Mouse (Mus musculus) kidney, postnatal 10 days (tissue): Measurements from ENCODE around the gene Vipr1.
A peak's percentile ranks its signal among the peaks of the same experiment; 100 is the strongest.

Experiments
- DNase-seq: peaks from one replicate; pipeline ENCODE4 v3.0.0; 2021; ENCODE audit warnings: mixed read lengths

The Vipr1 gene

DNA sequence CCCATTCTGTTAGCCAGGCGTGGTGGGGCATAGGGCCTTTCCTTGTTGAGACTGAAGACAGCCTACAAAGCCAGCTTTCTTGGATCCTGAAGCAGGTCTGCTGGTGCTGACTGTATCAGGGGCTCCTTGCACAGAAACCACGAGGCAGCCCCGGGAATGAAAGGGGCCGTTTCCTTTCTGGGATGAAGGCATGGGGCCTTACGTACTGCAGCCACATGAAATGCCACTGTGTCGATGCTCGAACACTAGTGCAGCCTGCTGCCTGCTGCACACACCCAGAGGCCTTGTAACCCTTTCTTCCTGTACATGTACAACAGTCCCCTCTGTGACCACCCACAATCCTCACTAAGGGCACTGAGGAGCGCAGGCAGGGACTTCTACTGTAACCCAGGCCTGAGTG is 38.7 kb downstream of the Vipr1 start:
- no peak for DNase-seq

DNA sequence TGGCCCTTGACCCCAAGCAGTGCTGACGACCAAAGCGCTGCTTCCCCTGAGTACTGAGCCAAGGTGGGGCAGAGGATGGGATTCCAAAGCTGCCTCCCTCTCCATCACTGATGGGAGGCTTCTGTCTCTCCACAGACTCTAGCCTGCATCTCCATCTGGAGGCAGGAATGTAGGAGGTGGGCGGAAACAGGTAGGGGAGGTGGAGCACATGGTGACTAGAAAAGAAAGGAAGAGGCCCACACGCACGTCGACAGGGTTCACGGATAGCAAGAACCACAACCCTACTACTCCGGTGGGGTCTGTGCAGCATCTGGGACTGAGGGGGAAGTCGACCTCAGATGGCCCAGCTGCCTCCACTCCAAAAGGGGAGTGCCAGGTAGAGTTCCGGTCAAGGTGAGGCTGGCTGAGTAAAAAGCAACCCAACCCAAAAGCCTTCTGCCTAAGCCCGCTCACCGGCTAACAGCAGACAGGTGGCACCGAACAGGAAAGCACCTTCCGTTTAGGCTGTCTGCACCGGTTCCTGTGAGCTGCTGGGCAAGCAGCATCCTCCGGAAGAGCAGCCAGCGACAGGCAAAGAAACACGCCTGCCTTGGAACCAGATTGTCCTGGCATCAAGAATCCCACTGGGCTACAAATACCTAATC is 39.6 kb downstream of the Vipr1 start:
- no peak for DNase-seq

DNA sequence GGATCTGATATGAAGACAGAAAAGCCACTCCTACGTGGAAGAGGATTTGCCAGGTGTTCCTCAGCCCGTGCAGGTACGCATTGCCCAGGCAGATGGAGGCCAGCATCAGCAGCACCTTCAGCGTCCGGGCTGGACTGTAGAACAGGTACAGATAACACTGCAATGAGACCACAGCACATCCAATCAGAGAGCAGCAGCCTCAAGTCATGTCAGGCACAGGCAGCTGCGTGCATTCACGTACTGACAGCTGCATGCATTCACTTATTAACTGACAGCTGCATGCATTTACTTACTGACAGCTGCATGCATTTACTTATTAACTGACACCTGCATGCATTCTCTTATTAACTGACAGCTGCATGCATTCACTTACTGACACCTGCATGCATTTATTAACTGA is 42.2 kb downstream of the Vipr1 start:
- no peak for DNase-seq

DNA sequence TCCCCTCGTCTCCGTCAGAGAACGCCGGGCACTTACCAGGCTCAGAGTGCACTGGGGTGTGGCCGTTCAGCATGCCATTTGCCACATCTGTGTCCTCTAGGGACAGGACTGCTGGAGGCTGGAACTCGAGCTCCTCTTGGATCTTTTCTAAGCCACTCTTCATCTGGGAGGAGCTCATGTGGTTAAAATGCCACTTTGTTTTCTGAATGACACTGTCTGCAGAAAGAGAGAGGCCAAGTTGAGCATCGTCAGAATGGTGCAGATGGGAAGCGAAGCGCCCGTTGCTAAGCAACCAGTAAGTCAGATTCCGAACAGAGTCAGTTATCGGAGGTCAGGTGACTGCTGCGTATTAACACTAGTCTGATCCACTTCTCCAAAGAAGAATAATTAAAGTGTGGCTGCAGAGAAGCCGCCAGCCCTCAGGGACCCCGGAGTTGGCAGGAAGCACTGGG is 47.7 kb downstream of the Vipr1 start:
- DNase-seq = no peak

DNA sequence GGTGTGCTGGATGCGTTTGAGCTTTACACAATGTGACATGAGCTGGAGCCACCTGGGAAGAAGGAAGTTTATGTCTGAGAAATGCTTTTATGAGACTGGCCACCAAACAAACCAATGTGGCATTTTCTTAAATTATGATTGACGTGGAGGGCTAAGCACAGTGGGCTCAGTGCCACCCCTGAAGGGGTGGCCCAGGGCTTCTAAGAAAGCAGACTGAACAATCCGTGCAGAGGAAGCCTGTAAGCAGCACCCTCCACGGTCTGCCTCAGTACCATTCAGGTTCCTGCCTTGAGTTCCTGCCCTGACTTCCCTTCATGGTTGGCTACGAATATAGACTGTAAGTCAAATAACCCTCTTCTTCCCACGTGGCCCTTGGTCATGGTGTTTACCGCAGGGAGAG is 48.2 kb downstream of the Vipr1 start:
- no peak for DNase-seq

DNA sequence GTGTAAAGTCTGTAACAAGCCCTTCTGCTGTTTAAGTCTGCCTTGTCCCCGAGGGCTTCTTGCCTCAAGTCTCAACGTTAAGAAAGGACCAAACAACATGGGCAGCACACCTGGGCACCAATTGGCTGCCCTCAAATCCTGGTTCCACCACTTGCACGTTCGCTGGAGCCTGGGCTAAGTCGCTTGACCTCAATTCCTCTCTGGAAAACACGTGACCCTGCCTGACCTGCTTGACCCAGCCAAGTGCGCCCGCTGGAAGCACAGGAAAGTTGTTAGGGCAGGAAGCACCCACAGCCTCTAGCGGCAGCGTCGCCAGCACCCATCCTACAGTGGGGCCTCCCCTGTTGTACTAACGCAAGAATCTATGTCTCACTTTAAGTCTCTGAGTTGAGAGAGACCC is 52.2 kb downstream of the Vipr1 start:
- no peak for DNase-seq

DNA sequence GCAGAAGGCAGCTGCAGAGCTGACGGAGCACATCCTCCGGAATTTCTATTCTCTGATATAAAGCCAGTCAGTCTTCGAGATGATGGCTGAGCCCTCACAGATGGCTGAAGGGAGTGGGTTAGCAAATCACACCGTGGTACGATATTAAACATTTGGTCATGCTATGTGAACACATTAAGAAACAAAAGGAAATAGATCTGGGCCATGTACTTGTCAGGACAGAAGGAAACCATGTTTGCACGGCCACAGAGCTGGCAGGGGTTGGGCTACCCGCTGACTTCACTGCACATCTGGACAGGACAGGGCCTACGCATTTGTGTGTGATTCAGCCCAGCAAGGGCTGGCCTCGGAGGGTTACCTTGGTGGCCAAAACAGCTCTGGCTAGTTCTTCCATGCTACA is 54.1 kb downstream of the Vipr1 start:
- no peak for DNase-seq

DNA sequence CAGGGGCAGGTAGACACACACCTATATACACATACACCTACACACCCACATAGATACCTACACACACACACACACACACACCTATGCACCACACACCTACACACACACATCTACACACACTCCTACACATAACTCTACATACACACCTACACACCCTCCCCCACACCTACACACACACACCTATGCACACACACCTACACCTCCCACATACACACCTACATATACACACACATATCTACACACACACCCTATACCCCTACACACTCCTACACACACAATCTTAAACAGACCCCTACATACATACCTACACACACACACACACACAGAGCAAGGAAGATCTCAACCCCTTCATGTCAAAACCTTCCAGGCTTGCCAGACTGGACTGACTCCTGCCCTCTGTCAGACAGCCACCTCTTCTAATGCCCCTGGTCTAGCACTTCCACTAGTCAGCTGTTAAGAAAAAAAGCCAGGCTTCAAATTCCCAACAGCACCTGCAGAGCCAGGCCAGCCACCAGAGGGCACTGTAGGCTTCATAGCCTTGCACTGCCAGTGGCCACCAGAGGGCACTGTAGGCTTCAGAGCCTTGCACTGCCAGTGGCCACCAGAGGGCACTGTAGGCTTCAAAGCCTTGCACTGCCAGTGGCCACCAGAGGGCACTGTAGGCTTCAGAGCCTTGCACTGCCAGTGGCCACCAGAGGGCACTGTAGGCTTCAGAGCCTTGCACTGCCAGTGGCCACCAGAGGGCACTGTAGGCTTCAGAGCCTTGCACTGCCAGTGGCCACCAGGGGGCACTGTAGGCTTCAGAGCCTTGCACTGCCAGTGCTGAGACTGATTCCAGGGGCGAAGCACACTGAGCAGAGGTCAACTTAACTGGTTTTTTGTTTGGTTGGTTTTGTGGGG is 54.9 kb downstream of the Vipr1 start:
- DNase-seq = peak; percentile 79

DNA sequence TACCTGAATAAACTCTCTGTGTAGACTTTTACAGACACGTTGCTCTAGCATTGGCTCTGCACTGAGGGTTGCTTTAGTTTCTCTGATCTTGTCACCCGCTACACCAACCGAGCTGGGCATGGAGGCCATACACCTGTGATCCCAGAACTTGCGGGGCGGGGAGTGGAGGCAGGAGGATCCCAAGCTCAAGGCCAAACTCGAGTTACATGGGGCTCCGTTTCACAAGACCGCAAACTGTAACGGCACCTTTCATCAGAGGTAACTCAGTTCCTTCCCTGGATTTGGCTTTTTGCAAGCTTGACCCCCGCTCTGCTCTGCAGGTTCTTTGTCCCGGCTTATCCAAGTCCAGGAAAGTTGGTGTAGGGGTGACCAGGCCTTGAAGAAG is 61.7 kb downstream of the Vipr1 start:
- DNase-seq = no peak

DNA sequence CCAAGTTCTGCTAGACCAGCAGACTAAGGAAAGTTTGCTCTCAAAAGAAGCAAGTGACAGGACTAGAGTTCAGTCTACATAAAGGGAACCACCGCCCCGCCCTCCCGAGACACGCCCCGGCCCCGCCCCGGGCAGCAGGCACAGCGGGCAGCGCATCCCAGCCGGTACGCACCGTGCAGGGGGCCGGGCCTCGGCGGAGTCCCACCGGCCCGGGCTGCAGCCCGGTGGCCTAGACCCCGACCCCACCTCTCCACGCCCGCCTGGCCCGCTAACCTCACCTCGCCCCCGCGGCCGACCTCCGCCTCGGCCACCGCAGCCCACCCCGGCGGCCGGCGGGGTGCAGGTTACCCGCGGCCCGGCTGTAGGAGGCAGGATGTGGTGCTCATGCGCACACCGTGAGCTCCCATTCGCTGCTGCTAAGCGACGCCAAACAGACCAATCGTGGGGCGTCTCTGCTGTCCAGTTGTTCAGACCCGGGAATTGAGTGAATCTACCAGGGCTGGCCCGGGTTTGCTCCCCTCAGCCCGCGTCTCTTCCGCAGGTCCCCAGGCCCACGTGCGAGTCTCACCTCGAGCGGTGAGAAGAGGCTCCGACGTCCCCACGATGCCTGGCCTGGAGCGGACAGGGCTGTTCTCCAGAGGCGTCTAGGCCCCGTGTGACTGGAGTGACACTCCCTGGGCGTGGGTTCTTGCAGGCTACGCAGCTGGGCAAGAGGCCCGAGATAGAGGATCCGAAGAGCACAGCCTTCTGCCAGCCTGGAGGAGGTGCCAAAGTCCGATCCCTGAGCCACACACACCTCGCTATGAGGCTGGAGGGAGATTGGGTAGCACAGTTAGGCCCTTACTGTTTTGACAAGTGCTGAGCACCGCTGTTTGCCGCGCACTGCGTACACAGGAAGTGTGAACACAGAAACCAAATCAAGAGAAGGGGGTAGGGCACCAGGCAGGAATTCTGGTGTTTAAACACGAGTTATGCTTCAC is 62.4 kb downstream of the Vipr1 start, which contains the start of gene Sec22c:
Gene Sec22c (minus strand): TSS at position 845 of the 980 bp plus-strand sequence.
- peak; percentile 92 for DNase-seq

DNA sequence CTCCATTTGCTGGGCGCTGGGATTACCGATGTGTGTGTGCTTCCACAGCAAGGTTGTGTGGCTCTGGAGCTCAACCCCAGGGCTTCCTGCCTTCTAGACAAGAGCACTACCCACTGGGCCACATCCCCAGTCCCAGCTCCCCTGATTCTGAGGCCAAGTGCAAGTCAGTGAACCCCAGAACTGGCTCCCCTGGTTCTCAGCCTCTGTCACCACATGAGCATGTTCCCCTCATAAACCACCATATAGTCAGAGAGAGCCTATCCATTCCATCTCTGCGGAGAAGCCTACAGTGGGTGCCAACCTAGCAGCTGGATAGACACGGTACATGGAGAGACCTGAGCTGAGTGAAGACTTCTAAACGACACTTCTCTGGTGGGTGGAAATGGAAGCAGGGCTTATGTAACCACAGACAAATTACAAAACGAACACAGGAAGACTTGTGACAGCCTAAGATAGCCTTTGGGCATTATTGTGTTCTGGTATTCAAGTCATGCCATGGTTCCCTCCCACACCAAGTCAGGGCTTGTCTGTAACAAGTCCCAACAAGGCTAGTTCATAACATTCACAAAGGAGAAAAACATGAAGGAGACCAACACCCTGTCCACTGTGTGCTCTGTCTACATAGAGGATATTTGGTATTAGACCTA is 63.6 kb downstream of the Vipr1 start:
- no peak for DNase-seq

DNA sequence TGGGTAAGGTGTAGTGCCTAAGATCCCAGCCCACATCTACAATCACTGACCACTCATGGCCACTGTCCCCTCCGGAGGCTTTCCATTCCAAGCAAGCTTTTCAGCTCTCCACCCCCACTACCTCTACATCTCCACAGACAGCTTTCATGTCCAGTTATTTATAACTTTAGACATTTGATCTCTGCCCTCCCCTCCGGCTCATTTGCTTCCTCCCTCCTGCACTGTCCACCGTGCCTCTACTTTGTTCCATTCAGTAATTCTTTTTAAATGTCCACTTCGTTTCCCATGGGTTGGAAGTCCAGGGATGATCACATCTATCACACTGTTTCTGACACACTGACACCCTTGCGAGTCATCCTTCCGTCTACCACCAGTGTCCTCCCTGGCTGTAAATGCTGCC is 65.3 kb downstream of the Vipr1 start:
- no peak for DNase-seq

DNA sequence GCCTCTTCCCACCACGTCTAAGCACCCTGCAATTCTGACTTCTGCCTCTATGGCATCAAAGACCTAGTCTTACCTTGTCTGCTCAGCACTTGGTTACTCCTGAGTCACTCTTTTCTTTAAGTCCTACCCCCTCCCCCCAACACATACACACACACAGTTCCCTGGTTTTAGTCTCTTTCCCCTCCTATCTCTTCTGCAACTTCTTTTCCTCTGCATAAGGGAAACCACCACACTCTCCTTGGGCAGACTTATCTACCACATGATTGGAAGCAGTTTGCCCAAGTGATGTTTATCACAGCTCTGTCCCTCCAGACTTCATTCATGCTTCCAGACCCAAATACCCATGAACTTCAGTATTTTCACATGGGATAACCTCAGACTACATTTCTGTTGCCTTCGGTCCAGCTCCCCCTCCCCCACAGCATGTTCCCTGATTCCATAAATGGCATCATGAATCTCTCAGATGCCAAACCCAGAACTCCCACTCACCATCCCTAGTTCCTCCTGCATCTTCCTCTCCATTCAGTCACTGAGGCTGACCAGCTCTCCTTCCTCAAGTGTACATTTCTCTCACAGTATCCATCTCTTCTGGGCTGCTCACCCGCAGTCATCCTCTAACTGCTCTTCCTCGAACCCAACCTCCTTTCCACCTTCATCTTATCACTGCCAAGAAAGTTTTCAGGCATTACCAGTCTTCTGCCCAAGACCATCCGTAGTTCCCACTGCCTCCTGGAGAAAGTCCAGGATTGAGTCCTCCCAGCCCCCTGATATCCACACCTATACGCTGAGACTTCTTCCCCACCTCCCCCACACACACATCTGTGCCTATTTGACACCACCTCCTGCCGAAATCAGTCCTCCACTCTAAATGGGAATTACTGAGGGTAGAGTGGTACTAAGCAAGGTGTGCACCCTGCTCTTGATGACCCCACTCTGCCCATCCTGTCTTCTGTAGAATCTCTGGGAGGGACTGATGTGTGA is 66.3 kb downstream of the Vipr1 start:
- DNase-seq = no peak

DNA sequence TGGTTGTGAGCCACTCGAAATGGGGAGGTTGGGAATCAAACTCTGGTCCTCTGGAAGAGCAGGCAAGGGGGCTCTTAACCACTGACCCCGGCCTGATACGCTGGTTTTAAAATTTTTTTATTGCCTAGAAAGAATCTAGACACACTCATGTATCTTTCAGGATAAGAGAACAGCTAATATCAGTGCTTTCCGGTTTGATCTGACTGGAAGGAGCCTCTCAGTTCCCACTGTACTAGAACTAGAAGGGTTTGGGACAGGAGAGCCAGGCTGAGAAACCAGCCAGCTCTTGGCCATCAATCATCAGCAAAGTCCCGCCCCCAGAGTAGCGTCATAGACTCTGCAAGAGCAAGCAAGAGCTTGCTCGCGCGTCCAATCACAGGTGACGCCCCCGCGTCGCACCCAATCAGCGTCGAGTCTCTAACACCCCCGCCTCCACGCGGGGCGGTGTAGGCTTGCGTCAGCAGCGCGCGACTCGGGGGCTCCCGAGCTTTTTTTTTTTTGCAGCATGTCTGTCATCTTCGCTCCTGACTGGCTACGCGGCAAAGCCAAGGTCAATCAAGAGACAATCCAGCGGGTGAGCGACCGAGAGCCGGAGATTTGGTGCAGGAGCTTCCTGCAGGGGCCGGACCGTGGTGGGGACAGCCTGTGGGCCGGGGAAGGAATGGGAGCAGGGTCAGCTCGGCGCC is 67.5 kb downstream of the Vipr1 start, which contains the start of gene Ss18l2:
Gene Ss18l2 (plus strand): TSS at position 432 of the 686 bp plus-strand sequence.
- DNase-seq = peak; percentile 100

DNA sequence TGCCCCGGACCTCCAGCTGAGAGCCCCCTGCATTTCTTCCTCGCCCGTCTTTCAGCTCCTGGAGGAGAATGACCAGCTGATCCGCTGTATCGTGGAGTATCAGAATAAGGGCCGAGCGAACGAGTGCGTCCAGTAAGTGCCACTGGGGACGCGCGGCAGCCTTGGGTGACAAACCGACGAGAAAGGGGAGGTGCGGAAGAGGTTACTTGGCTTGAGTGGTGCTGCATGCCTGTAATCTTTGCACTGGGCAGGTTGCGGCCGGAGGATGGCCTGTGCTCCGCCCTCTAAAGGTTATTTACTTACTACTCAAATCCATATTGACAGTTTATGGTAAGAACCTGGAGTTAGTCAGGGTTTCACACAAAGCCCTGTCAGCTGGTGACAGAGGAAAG is 68.1 kb downstream of the Vipr1 start:
- DNase-seq = no peak

DNA sequence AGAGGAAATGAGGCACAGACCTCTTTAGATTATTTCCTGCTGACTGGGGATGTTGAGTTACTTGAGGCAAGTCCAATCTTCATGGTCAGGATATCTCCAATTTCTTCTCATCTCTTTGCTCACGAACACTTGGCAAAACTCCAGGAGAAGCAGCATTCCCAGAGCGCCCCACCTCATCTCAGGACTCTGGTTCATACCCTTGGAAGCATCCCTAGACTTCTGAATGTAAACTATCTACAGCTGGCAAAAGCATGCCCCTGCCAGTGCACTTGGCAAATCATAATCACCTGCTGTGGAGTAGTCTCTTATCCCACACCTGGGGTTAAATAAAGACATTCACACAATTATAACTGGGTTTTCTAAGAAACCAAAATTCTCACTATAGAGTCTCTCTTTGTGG is 74.5 kb downstream of the Vipr1 start:
- no peak for DNase-seq

DNA sequence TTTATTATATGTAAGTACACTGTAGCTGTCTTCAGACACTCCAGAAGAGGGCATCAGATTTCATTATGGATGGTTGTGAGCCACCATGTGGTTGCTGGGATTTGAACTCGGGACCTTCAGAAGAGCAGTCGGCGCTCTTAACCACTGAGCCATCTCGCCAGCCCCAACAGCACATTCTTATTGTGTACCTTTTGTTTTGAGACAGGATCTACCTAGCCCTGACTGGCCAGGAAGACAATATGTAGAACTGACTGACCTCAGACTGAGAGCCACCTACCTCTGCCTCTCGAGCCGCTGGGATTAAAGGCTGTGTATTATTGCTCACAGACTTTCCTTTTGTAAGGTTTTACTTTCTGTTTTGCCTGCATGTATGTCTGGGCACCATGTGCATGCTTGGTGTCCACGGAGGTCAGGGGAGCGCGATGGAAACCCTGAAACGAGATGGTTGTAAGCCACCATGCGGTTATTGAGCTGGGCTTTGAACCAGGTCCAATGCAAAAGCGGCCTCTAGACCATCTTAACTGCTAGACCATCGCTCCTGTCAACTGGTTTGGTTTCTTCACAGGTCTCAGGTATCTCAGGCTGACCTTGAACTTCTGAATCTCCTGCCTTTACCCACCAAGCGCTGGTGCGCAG is 75.7 kb downstream of the Vipr1 start:
- no peak for DNase-seq

DNA sequence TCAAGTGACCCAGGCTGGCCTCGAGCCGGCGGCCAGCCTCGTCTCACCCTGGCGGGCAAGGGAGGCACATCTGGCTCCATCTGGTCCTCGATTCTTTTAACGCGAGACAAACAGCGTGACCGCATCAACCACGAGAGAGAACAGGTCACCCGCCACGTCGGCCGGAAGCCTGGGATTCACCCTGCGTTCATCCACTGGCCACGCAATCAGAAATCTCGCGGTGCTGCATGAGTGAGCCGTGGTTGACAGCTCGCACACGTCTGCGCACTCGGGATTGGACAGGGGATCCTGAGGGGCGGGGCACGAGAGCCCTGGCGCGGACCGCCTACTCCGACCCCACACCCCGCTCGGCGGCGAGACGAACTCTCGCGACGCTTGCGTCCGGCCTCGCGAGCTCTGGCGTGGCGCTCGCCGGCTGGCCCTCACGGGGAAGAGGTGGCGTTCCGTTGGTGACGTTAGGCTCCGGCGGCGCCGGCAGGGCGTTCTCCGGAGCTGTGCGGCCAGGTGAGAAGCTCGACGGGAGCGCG is 76.3 kb downstream of the Vipr1 start, which contains the start of gene Nktr:
Gene Nktr (plus strand): TSS at position 378 of the 527 bp plus-strand sequence.
- peak; percentile 99 for DNase-seq
